Mouse (Mus musculus) lung, postnatal 14 days (tissue): ENCODE measurements around the gene Rps18.
"Not testable (repeated sequence)": the region's sequence is repeated elsewhere in the genome, so short reads cannot be mapped to it uniquely, and the experiment has no call there.

Source experiments
- DNase-seq: peaks from one replicate; pipeline ENCODE4 v3.0.0; 2021

The Rps18 gene

DNA sequence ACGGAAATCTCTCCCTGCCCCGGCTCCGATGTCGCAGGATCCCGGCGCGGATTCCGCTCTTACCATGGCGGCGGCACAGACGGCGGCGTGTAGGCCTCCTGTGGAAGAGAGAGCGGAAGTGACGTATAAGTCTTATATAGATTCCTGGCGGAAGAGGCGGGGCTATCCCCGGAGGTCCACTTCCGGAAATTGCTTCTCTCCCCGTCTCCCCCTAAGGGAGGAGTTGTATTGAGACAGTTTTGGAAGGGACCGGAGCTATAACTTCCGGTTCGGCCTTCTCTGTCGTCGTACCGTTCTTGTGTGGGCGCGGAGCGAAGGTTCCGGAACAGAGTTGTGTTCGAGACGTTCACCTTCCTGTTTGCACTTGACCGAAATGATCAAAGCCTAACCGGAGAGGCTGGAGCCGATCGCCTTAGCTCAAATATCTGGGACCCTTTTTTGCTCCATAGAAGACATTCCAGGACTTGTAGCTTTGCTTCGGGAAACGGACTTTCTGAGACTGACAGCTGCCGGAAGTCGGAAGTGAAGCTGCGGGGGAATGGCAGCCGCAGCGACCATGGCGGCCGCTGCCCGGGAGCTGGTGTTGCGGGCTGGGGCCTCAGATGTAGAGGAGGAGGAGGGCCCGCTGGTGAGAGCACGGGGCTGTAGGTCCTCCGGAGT, at the start of gene Rps18, which contains the start of gene Vps52:
Gene Rps18 (minus strand): TSS at position 447 of the 660 bp plus-strand sequence.
Gene Vps52 (plus strand): TSS at position 258 of the 660 bp plus-strand sequence.
- DNase-seq, result peak; percentile 97

DNA sequence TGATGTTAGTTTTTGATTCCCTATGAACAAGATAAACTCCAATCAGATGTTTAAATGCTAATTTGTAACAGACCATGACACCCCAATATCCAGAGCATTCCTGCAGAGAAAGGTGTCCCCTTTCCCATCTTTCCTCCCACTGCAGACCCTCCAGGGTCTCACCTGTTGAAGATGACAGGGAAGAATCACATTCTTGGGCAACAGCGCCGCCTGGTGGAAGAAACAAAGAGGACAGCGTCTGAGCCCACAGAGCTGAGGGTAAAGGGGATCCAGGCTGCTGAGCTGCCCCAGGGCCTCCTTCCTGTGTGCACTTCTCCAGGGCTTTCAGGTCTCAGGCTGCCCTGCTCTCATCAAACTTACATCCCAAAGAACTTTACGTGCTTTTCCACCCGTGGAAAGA, 47.6 kb upstream of the Rps18 start:
- peak; percentile 61 for DNase-seq

DNA sequence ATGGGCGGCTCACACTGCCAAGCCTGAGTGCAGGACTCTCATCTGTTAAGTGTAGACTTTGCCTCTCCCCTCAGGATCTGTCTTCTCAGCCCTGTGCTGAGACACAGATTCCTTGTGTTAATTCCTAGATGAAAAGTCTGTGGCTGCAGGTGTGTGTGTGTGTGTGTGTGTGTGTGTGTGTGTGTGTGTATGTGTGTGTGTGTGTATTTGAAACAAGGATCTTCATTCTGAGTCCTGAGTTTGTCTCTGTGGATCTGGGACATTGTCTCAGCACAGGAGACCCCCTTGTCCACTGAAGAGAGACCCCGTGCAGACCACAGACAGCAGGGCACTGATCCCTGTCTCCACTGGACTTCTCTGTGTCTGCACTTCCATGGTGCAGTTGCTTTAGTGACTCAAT, 45.0 kb upstream of the Rps18 start:
- DNase-seq, result not testable (repeated sequence)

DNA sequence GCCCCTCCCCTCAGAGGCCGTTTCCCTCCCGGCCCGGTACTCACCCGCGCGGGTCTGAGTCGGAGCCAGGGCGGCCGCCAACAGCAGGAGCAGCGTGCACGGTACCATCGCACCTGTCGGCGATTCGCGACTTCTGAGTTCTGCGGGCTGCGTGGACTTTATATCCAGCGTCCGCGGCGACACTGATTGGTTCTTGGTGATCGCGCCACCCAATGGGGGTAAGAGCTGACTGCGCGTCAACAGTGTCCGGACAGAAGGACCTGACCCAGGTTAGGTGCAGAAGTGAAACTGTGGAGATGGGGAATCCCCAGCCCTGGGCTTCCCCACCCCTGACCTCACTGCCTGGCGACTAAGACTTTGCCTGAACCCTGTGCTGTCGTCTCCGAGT, 44.3 kb upstream of the Rps18 start, which contains the start of gene H2-K1:
Gene H2-K1 (minus strand): TSS at position 198 of the 388 bp plus-strand sequence.
- DNase-seq, result peak; percentile 94

DNA sequence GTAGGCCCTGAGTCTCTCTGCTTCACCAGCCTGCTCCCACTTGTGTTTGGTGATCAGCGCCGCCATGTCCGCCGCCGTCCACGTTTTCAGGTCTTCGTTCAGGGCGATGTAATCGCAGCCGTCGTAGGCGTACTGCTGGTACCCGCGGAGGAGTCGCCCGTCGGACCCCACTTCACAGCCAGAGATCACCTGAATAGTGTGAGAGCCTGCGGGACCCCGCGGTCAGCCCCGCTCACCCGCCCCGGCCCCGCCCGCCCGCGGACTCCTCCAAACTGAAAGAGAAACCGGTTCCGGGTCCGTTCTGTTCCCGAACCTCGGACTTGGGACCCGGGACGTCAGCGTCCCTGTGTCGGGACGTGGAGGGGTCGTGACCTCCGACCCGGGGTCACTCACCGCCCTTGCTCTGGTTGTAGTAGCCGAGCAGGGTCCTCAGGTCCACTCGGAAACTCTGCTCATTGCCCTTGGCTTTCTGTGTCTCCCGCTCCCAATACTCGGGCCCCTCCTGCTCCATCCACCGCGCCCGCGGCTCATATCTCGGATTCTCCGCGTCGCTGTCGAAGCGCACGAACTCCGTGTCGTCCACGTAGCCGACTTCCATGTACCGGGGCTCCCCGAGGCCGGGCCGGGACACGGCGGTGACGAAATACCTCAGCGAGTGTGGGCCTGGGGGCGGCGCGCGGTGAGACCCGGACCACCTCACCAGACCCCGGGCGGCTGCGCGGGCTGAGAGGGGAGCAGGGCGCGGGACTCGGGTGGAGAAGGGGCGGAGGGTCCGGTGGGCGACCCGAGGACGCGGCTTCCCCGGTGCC, 43.7 kb upstream of the Rps18 start:
- DNase-seq, result peak; percentile 29

DNA sequence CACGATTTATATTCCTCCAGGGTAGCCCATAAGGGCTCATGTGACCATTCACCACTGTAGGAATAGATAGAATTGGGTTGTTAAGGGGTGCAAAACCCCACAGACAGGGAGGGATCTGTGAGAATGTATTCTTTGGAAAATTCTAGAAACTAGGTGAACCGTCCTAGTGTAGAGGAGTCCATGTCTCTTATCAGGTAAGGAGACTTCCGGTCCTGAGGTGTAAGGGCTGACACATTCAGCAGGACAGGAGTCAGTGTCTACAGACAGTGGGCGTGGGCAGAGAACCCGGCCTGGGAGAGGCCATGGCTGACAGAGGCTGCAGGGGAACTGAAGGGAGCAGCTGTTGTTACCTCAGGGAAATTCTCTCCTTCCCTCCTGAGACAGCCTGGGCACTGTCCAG, 42.9 kb upstream of the Rps18 start:
- not testable (repeated sequence) for DNase-seq

DNA sequence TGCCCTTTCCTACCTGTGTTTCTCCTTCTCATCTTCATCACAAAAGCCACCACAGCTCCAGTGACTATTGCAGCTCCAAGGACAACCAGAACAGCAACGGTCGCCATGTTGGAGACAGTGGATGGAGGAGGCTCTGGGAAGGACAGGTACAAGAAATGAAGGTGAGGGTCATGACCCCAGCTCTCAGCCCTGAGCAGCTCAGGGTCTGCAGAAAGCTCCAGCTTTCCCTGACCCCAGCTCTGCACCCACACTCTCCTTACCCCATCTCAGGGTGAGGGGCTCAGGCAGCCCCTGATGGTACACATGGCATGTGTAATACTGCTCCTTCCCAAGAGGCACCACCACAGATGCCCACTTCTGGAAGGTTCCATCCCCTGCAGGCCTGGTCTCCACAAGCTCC, 41.2 kb upstream of the Rps18 start:
- DNase-seq, result not testable (repeated sequence)

DNA sequence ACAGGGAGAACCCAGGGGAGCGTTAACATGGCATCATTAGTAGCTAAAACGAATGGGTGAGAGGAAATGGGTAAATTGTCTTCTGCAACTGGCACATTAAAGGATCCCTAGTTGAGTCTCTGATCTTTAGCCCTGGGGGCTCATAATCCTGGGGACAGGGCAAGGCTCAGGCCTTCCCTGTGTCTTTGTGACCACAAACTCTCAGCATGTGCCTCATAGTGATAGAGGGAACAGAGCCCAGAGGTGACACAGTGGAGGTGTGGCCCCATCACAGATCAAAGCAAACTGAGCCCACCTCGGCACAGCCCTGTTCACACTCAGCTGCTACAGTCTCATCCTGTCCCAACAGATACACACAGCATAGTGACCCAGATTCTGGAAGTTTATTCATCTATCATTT, 39.9 kb upstream of the Rps18 start:
- no peak for DNase-seq

DNA sequence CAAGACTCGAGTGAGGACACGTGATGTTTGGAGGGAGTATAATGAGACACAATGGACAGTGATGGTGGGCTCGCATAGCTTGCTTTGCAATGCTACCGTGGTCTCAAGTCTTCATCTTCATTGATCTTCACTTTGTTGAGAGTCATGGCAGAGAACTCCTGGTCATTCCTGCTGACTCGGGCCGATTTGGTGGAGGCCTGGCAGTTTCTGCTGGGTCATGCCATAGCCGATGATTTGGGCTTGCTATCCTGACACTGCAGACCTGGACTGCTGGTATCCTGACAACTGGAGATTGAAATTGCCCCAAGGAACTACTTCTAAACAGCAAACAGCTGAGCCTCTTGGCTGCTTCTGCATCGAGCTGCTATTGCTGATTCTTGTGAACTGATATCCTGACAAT, 39.2 kb upstream of the Rps18 start:
- no peak for DNase-seq

DNA sequence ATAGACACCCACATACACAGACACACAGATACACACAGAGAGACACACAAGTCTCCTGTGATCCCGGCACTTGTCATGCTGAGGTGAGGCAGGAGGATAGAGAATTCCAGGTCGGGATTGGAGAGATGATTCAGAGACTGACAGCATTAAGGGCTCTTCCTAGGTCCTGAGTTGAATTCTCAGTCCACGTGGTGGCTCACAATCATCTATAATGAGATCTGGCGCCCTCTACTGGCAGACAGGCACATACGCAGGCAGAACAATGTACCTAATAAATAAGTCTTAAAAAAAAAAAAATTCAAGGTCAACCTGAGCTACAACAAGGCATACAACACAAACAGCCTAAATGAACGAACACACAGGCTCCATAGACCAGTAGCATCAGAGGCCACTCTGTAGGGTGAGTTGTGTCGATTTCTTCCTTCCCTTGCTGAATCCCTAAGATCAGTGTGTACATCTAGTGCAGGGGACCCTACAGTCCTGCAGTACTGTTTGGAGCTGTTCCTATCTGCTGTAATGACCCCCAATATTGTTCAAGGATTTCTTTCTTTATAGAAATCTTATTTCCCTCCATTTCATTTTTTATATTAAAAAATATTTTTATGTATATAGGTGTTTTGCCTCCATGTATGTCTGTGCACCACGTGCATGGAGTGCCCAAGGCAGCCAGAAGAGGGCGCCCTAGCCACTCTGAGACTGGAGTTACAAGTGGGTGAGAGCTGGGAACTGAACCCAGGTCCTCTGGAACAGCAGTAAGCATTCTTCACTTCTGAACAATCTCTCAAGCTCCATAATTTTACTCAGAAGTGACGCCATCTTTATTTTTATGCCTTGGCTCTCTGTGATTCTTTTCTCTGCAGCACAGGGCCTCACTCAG, 36.2 kb upstream of the Rps18 start:
- peak; percentile 79 for DNase-seq

DNA sequence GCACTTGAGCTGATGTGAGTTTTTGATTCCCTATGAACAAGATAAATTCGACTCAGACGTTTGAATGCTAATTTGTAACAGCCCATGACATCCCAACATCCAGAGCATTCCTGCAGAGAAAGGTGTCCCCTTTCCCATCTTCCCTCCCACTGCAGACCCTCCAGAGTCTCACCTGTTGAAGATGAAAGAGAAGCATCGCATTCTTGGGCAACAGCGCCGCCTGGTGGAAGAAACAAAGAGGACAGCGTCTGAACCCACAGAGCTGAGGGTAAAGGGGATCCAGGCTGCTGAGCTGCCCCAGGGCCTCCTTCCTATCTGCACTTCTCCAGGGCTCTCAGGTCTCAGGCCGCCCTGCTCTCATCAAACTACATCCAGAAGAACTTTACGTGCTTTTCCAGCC, 26.3 kb upstream of the Rps18 start:
- DNase-seq, result peak; percentile 76

DNA sequence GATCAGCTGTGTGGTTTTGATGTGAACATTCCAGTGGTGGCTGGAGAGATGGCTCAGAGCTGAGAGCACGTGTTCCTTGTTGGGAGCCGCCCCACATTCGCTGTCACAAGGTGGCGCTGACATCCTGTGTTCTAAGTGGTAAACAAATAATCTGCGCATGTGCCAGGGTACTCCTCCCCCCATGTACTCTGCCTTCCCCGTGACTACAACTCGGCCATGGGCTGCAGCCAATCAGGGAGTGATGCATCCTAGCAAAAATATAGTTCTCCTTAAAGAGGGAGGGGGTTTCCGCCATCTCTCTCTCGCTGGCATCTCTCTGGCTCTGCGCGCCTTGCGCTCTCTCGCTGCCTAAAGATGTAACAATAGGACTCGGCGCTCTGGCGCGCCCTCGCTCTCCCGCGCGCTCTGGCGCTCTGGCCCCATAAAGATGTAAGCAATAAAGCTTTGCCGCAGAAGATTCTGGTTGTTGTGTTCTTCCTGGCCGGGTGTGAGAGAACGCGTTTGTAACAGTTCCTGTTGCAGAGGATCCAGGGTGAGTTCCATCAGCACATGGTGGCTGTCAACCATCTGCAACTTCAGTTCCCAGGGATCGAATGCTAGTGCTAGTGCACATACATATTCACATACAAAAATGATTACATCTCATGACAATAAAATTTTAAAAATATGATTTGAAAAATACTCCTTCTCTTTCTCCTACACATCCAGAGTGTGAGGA, 25.6 kb upstream of the Rps18 start:
- peak; percentile 87 for DNase-seq

DNA sequence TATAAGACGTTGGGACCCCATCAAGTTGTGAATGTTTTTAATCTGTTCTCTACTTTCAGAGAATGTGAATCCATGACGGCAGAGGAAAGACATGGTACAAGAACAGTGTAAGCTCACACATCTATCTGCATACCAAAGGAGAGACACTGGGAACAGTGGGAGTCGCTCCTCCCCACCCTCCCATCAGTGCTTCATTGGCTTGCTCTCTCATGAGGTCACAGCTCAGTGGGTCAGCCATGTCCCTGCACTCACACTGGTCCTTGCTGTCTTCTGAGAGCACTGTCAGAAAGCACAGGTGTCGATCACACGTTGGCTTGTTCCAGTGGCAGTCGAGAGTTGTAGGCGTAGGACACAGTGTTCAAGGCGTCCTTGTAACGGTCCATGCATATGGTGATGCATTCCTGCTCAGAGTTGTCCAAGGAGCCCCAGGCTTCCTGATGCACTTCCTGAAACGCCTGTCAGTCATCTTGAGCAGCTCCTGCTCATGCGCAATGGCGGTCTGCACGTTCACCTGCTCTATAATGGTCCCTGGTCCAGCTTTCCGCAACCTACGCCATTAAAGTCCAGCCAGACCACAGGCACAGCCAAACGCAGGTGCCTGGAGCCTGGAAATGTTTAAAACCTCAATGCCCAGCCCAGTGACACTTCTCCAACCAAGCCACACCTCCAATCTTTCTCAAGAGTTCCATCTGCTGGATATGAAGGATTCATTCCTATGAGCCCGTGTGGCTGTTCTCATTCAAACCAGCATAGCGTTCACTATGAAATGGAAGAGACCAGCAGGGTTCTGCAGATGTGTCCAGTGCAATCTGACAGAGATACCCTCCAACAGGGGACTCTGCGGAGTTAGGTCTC, 24.6 kb upstream of the Rps18 start:
- DNase-seq, result no peak

DNA sequence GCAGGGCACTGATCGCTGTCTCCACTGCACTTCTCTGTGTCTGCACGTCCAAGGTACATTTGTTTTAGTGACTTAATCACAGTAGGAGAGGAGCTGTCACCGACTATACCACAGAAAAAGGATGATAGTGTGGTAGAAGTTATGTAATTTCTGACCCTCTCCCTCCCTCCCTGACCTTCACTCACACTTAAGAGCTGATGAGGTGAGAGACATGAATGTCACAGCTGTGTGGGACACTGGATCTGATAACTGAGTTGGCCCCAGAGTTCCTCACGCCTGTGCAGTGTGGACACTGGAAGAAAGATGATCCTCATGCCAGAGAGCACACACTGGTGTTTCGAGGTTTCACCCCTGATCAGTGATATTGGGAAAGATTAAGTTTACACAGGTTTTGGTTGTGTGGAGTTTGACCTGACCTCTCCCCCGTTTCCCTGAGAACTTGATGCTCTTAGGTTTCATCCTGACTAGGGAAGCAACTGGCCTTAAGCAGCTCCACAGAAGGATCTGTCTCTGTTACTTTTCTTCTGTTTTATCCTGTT, 23.8 kb upstream of the Rps18 start:
- no peak for DNase-seq

DNA sequence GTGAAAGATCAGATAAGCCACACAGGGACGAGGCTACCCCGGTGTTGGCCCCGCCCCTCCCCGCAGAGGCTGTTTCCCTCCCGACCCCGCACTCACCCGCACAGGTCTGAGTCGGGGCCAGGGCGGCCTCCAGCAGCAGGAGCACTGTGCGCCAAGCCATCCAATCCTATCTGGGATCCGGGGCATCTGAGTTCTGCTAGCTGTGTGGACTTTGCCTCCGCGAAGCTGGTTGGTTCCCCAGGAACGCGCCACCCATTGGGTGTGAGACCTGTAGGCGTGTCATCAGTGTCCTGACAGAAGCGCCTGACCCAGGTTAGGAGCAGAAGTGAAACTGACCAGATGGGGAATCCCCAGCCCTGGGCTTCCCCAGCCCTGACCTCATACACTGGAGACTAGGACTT, 22.8 kb upstream of the Rps18 start:
- peak; percentile 74 for DNase-seq

DNA sequence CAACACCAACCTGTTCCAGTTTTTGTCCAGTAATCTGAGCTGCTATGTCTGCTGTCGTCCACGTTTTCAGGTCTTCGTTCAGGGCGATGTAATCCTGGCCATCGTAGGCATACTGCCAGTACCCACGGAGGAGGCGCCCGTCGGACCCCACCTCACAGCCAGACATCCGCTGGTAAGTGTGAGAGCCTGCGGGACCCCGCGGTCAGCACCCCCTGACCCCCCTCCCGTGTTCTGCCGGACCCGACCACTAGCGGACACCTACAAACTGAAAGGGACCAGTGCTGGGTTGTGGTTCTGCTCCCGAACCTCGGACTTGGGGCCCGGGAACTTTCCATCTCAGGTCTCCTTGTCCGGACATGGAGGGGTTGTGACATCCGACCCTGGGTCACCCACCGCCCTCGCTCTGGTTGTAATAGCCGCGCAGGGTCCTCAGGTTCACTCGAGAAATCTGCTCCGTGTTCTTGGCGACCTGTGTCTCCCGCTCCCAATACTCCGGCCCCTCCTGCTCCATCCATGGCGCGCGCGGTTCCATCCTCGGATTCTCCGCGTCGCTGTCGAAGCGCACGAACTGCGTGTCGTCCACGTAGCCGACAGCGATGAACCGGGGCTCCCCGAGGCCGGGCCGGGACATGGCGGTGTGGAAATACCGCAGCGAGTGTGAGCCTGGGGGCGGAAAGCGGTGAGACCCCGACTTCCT, 22.2 kb upstream of the Rps18 start:
- no peak for DNase-seq

DNA sequence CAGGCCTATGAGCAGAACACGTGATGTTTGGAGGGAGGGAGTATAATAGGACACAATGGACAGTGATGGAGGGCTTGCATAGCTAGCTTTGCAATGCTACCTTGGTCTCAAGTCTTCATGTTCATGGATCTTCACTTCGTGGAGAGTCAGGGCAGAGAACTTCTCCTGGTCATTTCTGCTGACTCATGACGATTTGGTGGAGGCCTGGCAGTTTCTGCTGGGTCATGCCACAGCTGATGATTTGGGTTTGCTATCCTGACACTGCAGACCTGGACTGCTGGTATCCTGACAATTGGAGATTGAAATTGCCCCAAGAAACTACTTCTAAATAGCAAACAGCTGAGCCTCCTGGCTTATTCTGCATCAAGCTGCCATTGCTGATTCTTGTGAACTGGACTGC, 17.8 kb upstream of the Rps18 start:
- no peak for DNase-seq

DNA sequence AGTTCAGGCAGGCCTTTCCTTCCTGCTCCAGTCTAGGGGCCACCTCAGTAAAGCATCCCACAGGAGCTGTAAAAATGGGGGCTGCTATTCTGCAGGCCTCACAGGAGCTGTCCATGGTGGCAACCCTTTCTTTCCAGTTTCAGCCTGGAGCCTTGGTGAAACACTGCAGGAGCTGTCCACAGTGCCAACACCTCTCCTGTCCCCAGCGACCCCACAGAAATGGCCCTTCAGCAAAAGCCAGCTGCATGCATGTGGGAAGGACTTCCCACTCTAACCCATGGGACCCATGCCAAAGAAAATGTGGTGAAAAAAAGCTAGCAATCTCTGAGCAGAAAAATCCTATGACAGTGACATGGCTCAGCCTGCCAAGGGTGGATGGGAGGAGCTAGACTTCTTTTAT, 16.9 kb upstream of the Rps18 start:
- DNase-seq, result no peak

DNA sequence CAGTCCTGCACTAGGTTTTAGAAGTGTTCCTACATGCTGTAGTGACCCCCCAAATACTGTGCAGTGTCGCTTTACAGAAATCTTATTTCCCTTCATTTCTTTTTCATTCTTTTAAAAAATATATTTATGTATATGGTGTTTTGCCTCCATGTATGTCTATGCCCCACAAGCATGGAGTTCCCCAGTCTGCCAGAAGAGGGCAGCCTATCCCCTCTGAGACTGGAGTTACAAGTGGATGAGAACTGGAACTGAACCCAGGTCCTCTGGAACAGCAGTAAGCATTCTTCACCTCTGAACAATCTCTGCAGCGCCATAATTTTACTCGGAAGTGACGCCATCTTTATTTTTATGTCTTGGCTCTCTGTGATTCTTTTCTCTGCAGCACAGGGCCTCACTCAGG, 13.6 kb upstream of the Rps18 start:
- DNase-seq, result no peak

DNA sequence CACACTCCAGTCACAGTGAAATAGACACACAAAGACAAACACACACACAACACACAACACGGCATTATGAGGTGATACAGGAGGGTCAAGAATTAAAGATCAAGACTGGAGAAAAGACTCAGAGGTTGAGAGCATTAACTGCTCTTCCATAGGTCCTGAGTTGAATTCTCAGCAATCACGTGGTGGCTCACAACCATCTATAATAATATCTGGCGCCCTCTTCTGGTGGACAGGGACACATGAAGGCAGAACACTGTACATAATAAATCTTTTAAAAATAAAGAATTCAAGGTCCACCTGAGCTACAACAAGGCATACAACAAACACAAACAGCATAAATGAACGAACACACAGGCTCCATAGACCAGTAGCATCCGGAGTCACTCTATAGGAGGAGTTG, 13.1 kb upstream of the Rps18 start:
- peak; percentile 58 for DNase-seq

DNA sequence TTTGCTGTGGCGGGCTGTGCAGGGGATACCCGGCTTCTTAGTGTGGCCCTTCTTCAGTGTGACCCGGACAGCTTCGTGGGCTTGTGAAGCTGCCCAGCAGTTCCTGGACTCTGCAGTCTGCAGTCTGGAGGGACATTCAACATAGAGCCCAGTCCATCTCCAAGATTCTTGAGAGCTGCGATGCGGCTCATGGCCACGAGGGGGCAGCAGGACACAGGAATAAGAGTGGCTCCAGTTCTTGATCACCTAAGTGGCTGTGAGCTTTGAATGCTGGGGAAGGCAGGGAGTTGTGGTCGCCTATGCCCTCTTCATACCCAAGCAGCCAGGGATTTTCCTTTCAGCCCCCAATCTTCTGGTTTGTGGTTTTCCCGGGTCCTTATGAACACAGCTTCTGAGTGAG, 12.7 kb upstream of the Rps18 start:
- DNase-seq, result peak; percentile 84
